Mouse (Mus musculus) adrenal gland, postnatal 36 days (tissue): ENCODE results near the gene Tpbpb. TPM values are rescaled to one million over a fixed set of nuclear protein-coding genes. Genes with fewer than 3 reads are reported as not detected.
"Not testable (repeated sequence)": the region's sequence is repeated elsewhere in the genome, so short reads cannot be mapped to it uniquely, and the experiment has no call there.

ENCODE experiments used
- DNase-seq, 2 experiments: peaks; one replicate each; pipeline ENCODE4 v3.0.0; 2021; ENCODE audit warnings: mixed read lengths in 1 of 2
- long read RNA-seq, 2 experiments: library from polyadenylated mRNA; stranded (forward); transcript quantifications; one replicate each; pipeline ENCODE4 v2.0.0; 2021; ENCODE audit warnings: borderline sequencing depth in 2 of 2
- total RNA-seq, 2 experiments: library from RNA; stranded (reverse); gene quantifications; 2 replicates each; pipeline ENCODE4 v1.2.3; 2021

Gene Tpbpb
- total RNA-seq: not detected
- long read RNA-seq, experiment 1: 0 reads
- long read RNA-seq, experiment 2: 0 reads

GRCm38 (mm10) chr13:60904780-60905179 is at the start of gene Tpbpb:
TSS of gene Tpbpb (minus strand) at chr13:60904880.
- DNase-seq: not testable (repeated sequence)

- not testable (repeated sequence) for DNase-seq
Measured at GRCm38 (mm10) chr13:60941884-60942283, 37.2 kb upstream of the Tpbpb start, which contains the start of gene Tpbpa. TSS of gene Tpbpa (minus strand) at chr13:60941984.

- peak; percentile 22 to 49 for DNase-seq
Measured at GRCm38 (mm10) chr13:60936500-60936901, 31.8 kb upstream of the Tpbpb start, which contains the start of the genes Gm49391 and Ctla2a. TSS of gene Gm49391 (minus strand) at chr13:60936571. TSS of gene Ctla2a (minus strand) at chr13:60936625.

GRCm38 (mm10) chr13:60935490-60935889 is 30.8 kb upstream of the Tpbpb start, which contains the start of gene Gm49393:
TSS of gene Gm49393 (minus strand) at chr13:60935590.
- not testable (repeated sequence) for DNase-seq

- peak; percentile 50 to 56 for DNase-seq
Measured at GRCm38 (mm10) chr13:60897328-60897727, 7.4 kb downstream of the Tpbpb start, which contains the start of gene Ctla2b. TSS of gene Ctla2b (minus strand) at chr13:60897447.

GRCm38 (mm10) chr13:60896794-60897193 is 7.9 kb downstream of the Tpbpb start, which contains the start of gene Gm49392:
TSS of gene Gm49392 (minus strand) at chr13:60896894.
- not testable (repeated sequence) for DNase-seq

GRCm38 (mm10) chr13:60895406-60896160 is 9.1 kb downstream of the Tpbpb start:
- no peak for DNase-seq

GRCm38 (mm10) chr13:60892301-60892700 is 12.4 kb downstream of the Tpbpb start:
- DNase-seq: no peak

GRCm38 (mm10) chr13:60864281-60864680 is 40.4 kb downstream of the Tpbpb start, which contains the start of gene 4930486L24Rik:
TSS of gene 4930486L24Rik (minus strand) at chr13:60864475.
- peak; percentile 38 to 56 for DNase-seq

Other genes with a start within 250 kb of the Tpbpb start
- not detected for gene BC051665, start 118.5 kb downstream of the Tpbpb start, total RNA-seq
- not detected for gene Ctsll3, start 102.0 kb downstream of the Tpbpb start, total RNA-seq
- gene 4930486L24Rik, start 40.4 kb downstream of the Tpbpb start, total RNA-seq: 100 to 1,000 TPM in 1 of 2 experiments, under 1 TPM in 1; 0.50 to 108 TPM
- under 1 TPM; 0.36 to 0.99 TPM for gene Gm49392, start 8.0 kb downstream of the Tpbpb start, total RNA-seq
- gene Ctla2b, start 7.4 kb downstream of the Tpbpb start, total RNA-seq: 1 to 10 TPM; 2.7 to 5.4 TPM
- gene Gm49393, start 30.7 kb upstream of the Tpbpb start, total RNA-seq: not detected
- gene Gm49391, start 31.7 kb upstream of the Tpbpb start, total RNA-seq: 1 to 10 TPM in 1 of 2 experiments, under 1 TPM in 1; 0.59 to 2.7 TPM
- 10 to 100 TPM; 30.3 to 51.8 TPM for gene Ctla2a, start 31.7 kb upstream of the Tpbpb start, total RNA-seq
- gene Tpbpa, start 37.1 kb upstream of the Tpbpb start, total RNA-seq: not detected
- not detected for gene Ctsj, start 101.1 kb upstream of the Tpbpb start, total RNA-seq
- gene Ctsq, start 135.8 kb upstream of the Tpbpb start, total RNA-seq: not detected